In the genomic region with DNA sequence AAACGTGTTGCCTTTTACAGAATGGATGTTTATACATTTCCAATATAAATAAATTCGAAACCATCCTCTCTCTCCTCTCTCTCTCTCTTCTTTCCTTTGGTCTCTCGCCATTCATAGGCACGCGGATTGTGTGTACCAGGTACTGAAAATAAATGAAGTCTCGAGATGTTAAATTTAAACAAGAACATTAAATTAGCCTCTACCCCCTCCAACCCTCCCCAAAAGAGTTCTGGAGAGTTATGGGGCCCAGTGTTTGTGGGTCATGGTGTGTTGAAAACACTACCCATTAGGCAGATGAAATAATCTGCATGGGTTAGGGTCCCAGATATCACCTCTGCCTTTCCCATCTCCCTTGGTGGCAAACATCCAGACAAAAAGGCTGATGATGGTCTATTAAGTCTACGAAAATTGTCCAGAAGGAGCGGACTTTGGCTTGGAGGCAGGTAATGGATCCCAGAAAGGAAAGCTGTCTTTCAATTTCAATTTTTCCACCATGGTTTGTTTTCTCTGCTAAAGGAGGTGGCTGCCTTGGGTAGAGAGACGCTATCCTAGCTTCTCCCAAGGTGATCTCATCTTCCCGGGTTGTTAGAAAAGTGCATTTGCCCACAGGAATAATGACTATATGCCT, we compare ENCODE assay signal across 18 mouse cellular contexts. TPM values are rescaled to one million over a fixed set of nuclear protein-coding genes. Genes with fewer than 3 reads are reported as not detected.
DNase-seq lines count a peak whose midpoint lies in the region; ATAC-seq and TF ChIP-seq lines count a peak whose summit lies in the region.
"Had no signal": no experiment of that assay in that cellular context is flagged by ENCODE, and none has a peak within 500 bp of the region (broad histone marks: within the 10 kb centered on the region; RNA-seq: fewer than 3 reads in every experiment).

No protein-coding gene starts in this region.

- TF ChIP-seq POLR2A in limb, embryonic 14.5 days (IDR thresholded peaks at IDR 0.05; ENCODE audit: borderline replicate concordance, extremely low read depth, insufficient read depth, insufficient read length) = no peak

- no peaks in the 10 kb centered on the region for H3K9me3 ChIP-seq in hindbrain, embryonic 10.5 days
- no peaks in the 10 kb centered on the region for H3K9me3 ChIP-seq in hindbrain, embryonic 16.5 days (ENCODE audit: control insufficient read depth, low read length)
- no peaks in the 10 kb centered on the region for H3K9me3 ChIP-seq in midbrain, embryonic 11.5 days (ENCODE audit: control insufficient read depth, low read length)
- H3K9me3 ChIP-seq in midbrain, embryonic 13.5 days = no peaks in the 10 kb centered on the region
- no peaks in the 10 kb centered on the region for H3K9me3 ChIP-seq in limb, embryonic 14.5 days (ENCODE audit: control insufficient read depth, low read length)
- H3K9me3 ChIP-seq: hindbrain, embryonic 15.5 days had no signal

- H3K27me3 ChIP-seq in hindbrain, embryonic 10.5 days (ENCODE audit: insufficient read depth, poor library complexity, severe bottlenecking) = peaks cover 98% of the 10 kb centered on the region
- peaks cover 51% of the 10 kb centered on the region for H3K27me3 ChIP-seq in hindbrain, embryonic 16.5 days (replicated peaks; ENCODE audit: control insufficient read depth, insufficient read depth, low read length)
- H3K27me3 ChIP-seq in midbrain, embryonic 11.5 days (ENCODE audit: control insufficient read depth, insufficient read depth, low read length) = peaks cover 91% of the 10 kb centered on the region
- peaks cover 97% of the 10 kb centered on the region for H3K27me3 ChIP-seq in midbrain, embryonic 13.5 days
- peaks cover 94% of the 10 kb centered on the region for H3K27me3 ChIP-seq in limb, embryonic 14.5 days (ENCODE audit: control insufficient read depth, insufficient read depth, low read length)

- H3K36me3 ChIP-seq in hindbrain, embryonic 10.5 days = no peaks in the 10 kb centered on the region
- H3K36me3 ChIP-seq in hindbrain, embryonic 16.5 days (ENCODE audit: control insufficient read depth, insufficient read depth, low read length) = no peaks in the 10 kb centered on the region
- no peaks in the 10 kb centered on the region for H3K36me3 ChIP-seq in midbrain, embryonic 11.5 days (ENCODE audit: control insufficient read depth, insufficient read depth, low read length)
- no peaks in the 10 kb centered on the region for H3K36me3 ChIP-seq in midbrain, embryonic 13.5 days
- H3K36me3 ChIP-seq in limb, embryonic 14.5 days (ENCODE audit: control insufficient read depth, insufficient read depth, low read length) = no peaks in the 10 kb centered on the region
- H3K36me3 ChIP-seq: hindbrain, embryonic 15.5 days had no signal

- H3K4me1 ChIP-seq in hindbrain, embryonic 10.5 days (replicated peaks) = peaks cover 42% of the 10 kb centered on the region
- H3K4me1 ChIP-seq in hindbrain, embryonic 16.5 days (ENCODE audit: control insufficient read depth, insufficient read depth, low read depth, low read length) = peaks cover 2% of the 10 kb centered on the region; the same call in 1 of the 2 replicates
- H3K4me1 ChIP-seq in midbrain, embryonic 11.5 days (ENCODE audit: control insufficient read depth, insufficient read depth, low read length) = peaks cover 9% of the 10 kb centered on the region
- H3K4me1 ChIP-seq in midbrain, embryonic 13.5 days (replicated peaks) = peaks cover 20% of the 10 kb centered on the region
- peaks cover 5% of the 10 kb centered on the region; the same call in 1 of the 2 replicates for H3K4me1 ChIP-seq in limb, embryonic 14.5 days (ENCODE audit: control insufficient read depth, insufficient read depth, low read length)

- ATAC-seq in hindbrain, embryonic 16.5 days = no peak
- no peak for ATAC-seq in midbrain, embryonic 11.5 days (ENCODE audit: low FRiP score)
- ATAC-seq in midbrain, embryonic 13.5 days = no peak
- ATAC-seq in limb, embryonic 14.5 days (ENCODE audit: low FRiP score, low read depth) = no peak

- WGBS in hindbrain, embryonic 10.5 days = 16% methylated on average over 10 of the region's 10 CpGs
- WGBS in hindbrain, embryonic 16.5 days = 14% methylated on average over 10 of the region's 10 CpGs
- WGBS in midbrain, embryonic 11.5 days = 16% methylated on average over 10 of the region's 10 CpGs
- WGBS in midbrain, embryonic 13.5 days = 13% methylated on average over 10 of the region's 10 CpGs
- 13% methylated on average over 10 of the region's 10 CpGs for WGBS in limb, embryonic 14.5 days

- no peak overlapping the region for H3K4me3 ChIP-seq in hindbrain, embryonic 10.5 days
- H3K4me3 ChIP-seq in hindbrain, embryonic 16.5 days (ENCODE audit: low read length) = no peak overlapping the region
- H3K4me3 ChIP-seq in midbrain, embryonic 11.5 days (ENCODE audit: low read depth, low read length) = no peak overlapping the region
- no peak overlapping the region for H3K4me3 ChIP-seq in midbrain, embryonic 13.5 days (replicated peaks)
- peak overlapping the region; percentile 31; the same call in 1 of the 2 replicates for H3K4me3 ChIP-seq in limb, embryonic 14.5 days (replicated peaks; ENCODE audit: low read length)

- no peak overlapping the region for H3K9ac ChIP-seq in hindbrain, embryonic 16.5 days (ENCODE audit: low read depth, low read length)
- no peak overlapping the region for H3K9ac ChIP-seq in midbrain, embryonic 11.5 days (ENCODE audit: low read length)
- no peak overlapping the region for H3K9ac ChIP-seq in midbrain, embryonic 13.5 days (replicated peaks)
- H3K9ac ChIP-seq in limb, embryonic 14.5 days (ENCODE audit: low read depth, low read length, severe bottlenecking) = no peak overlapping the region
- H3K9ac ChIP-seq: hindbrain, embryonic 15.5 days had no signal

- no peak overlapping the region; the same call in 1 of the 2 replicates for H3K4me2 ChIP-seq in hindbrain, embryonic 16.5 days (ENCODE audit: low read length)
- no peak overlapping the region for H3K4me2 ChIP-seq in midbrain, embryonic 11.5 days
- H3K4me2 ChIP-seq in midbrain, embryonic 13.5 days (replicated peaks) = no peak overlapping the region
- no peak overlapping the region for H3K4me2 ChIP-seq in limb, embryonic 14.5 days (replicated peaks; ENCODE audit: low read depth, low read length, severe bottlenecking)

- H3K27ac ChIP-seq in hindbrain, embryonic 10.5 days = no peak overlapping the region
- no peak overlapping the region for H3K27ac ChIP-seq in hindbrain, embryonic 16.5 days (ENCODE audit: low read depth, low read length)
- H3K27ac ChIP-seq in midbrain, embryonic 11.5 days (ENCODE audit: low read depth, low read length) = no peak overlapping the region
- H3K27ac ChIP-seq in midbrain, embryonic 13.5 days = no peak overlapping the region
- H3K27ac ChIP-seq in limb, embryonic 14.5 days (replicated peaks; ENCODE audit: low read depth, low read length) = no peak overlapping the region
- H3K27ac ChIP-seq: hindbrain, embryonic 15.5 days had no signal

- peak; percentile 36 for DNase-seq in hindbrain, embryonic 10.5 days (ENCODE audit: low spot score)
- peak; percentile 93 for DNase-seq in midbrain, embryonic 11.5 days (ENCODE audit: low spot score, missing footprints)
- no peak for DNase-seq in limb, embryonic 14.5 days (ENCODE audit: low spot score)
- DNase-seq in retina, embryonic 14.5 days (ENCODE audit: low spot score) = peak; percentile 29
- no peak for DNase-seq in T-cell, adult 2 months (ENCODE audit: low spot score)
- no peak for DNase-seq in gastrocnemius, adult 8-10 months (ENCODE audit: low spot score in 2 of 2)
- DNase-seq: adrenal gland, postnatal 10 days; kidney, adult 18-20 months; lung, adult 18-20 months; thymus, postnatal 25 days had no signal

RNA-seq across cellular contexts. Expression of a gene that starts 4.2 kb away (rescaled TPM):
- 0.50 and 1.1 TPM in 2 replicates for polyA plus RNA-seq in hindbrain, embryonic 10.5 days (2016; fragmentation: Nextera tagmentation; extraction: Ambion mirVana)
- 1.4 and 1.5 TPM in 2 replicates for polyA plus RNA-seq in hindbrain, embryonic 16.5 days (2015; fragmentation: Nextera tagmentation; extraction: Ambion mirVana)
- 0.05 and 0.11 TPM in 2 replicates for polyA plus RNA-seq in midbrain, embryonic 11.5 days (2014; fragmentation: Nextera tagmentation; extraction: Ambion mirVana)
- polyA plus RNA-seq in midbrain, embryonic 13.5 days (2015; fragmentation: Nextera tagmentation; extraction: Ambion mirVana) = 0.08 TPM in 1 of 2 replicates, not detected in the other
- 3.3 and 4.2 TPM in 2 replicates for polyA plus RNA-seq in limb, embryonic 14.5 days (2012; rRNA removed)
- polyA plus RNA-seq in limb, embryonic 14.5 days (2014; fragmentation: Nextera tagmentation; extraction: Ambion mirVana) = 0.81 and 0.87 TPM in 2 replicates
- 1 to 10 TPM in 3 of 4 experiments, under 1 TPM in 1; 0.79 to 1.5 (median 1.2) TPM for total RNA-seq in gastrocnemius, adult 8-10 months (2022)
- total RNA-seq: layer of hippocampus, adult 18-20 months; layer of hippocampus, postnatal 25 days; left cerebral cortex, postnatal 10 days; liver, adult 2 months had no signal
- polyA plus RNA-seq: heart, embryonic 14.5 days; liver, adult 2 months had no signal

Comparison
In these comparisons a context has a peak if more than half of its experiments do, and no peak if none do; other contexts are left out.
1. DNase-seq: peak in hindbrain, embryonic 10.5 days (single experiment), midbrain, embryonic 11.5 days (single experiment) and retina, embryonic 14.5 days (single experiment); none in limb, embryonic 14.5 days (single experiment), T-cell, adult 2 months (single experiment) and gastrocnemius, adult 8-10 months (0 of 2).